ENCODE assay signal across 25 mouse cellular contexts in the genomic region with DNA sequence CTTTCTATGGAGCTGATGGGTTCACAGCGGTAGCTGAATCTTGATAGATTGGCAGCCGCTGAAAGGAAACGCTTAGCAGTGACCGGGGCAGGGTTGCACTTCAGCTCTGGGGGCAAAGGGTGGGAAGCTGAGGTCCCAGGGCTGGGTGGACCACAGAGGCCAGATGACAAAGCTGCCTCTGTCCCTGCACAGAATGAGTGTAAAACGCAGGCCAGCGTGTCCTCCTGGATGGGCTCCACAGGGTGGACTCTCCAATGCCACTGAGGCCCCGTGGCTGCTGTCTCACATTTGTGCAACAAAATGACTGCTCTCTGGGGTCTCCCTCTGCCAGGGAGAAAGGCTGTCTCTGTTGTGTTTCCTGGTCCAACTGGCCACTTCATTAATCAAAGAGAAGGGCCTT.
DNase-seq lines count a peak whose midpoint lies in the region; ATAC-seq and TF ChIP-seq lines count a peak whose summit lies in the region.
"Had no signal": no experiment of that assay in that cellular context is flagged by ENCODE, and none has a peak within 500 bp of the region (broad histone marks: within the 10 kb centered on the region; RNA-seq: fewer than 3 reads in every experiment).

No protein-coding gene starts in this region.

- H3K9me3 ChIP-seq in forebrain, embryonic 10.5 days, result no peaks in the 10 kb centered on the region
- H3K9me3 ChIP-seq in forebrain, embryonic 14.5 days (replicated peaks; ENCODE audit: control insufficient read depth, low read length), result no peaks in the 10 kb centered on the region
- no peaks in the 10 kb centered on the region for H3K9me3 ChIP-seq in lung, embryonic 14.5 days (ENCODE audit: low read depth, low read length)
- H3K9me3 ChIP-seq in neural tube, embryonic 14.5 days (ENCODE audit: control insufficient read depth, low read length), result no peaks in the 10 kb centered on the region
- no peaks in the 10 kb centered on the region for H3K9me3 ChIP-seq in midbrain, embryonic 14.5 days (ENCODE audit: control insufficient read depth, low read length)
- H3K9me3 ChIP-seq: embryonic facial prominence, embryonic 13.5 days; limb, embryonic 15.5 days had no signal

- no peaks in the 10 kb centered on the region for H3K27me3 ChIP-seq in forebrain, embryonic 10.5 days (ENCODE audit: poor library complexity, severe bottlenecking)
- H3K27me3 ChIP-seq in forebrain, embryonic 14.5 days (replicated peaks; ENCODE audit: control insufficient read depth, insufficient read depth, low read length), result no peaks in the 10 kb centered on the region
- no peaks in the 10 kb centered on the region for H3K27me3 ChIP-seq in lung, embryonic 14.5 days (ENCODE audit: insufficient read depth, low read length)
- no peaks in the 10 kb centered on the region for H3K27me3 ChIP-seq in neural tube, embryonic 14.5 days (ENCODE audit: control insufficient read depth, insufficient read depth, low read length)
- H3K27me3 ChIP-seq in midbrain, embryonic 14.5 days (ENCODE audit: control insufficient read depth, insufficient read depth, low read length), result no peaks in the 10 kb centered on the region
- H3K27me3 ChIP-seq: embryonic facial prominence, embryonic 13.5 days; limb, embryonic 15.5 days; megakaryocyte, embryonic 14.5 days had no signal

- 29% methylated on average over 7 of the region's 7 CpGs for WGBS in forebrain, embryonic 10.5 days
- 19% methylated on average over 7 of the region's 7 CpGs for WGBS in forebrain, embryonic 14.5 days
- 8% methylated on average over 7 of the region's 7 CpGs for WGBS in lung, embryonic 14.5 days
- WGBS in neural tube, embryonic 14.5 days, result 2% methylated on average over 7 of the region's 7 CpGs
- WGBS in midbrain, embryonic 14.5 days, result 45% methylated on average over 7 of the region's 7 CpGs

- no peak for ATAC-seq in forebrain, embryonic 14.5 days
- peak; percentile 47; the same call in 1 of the 2 replicates for ATAC-seq in lung, embryonic 14.5 days (ENCODE audit: insufficient read depth)
- ATAC-seq in neural tube, embryonic 14.5 days (ENCODE audit: low read depth), result peak; percentile 36; the same call in 1 of the 2 replicates
- ATAC-seq in midbrain, embryonic 14.5 days (ENCODE audit: low FRiP score, low TSS enrichment), result no peak
- ATAC-seq: activated CD4-positive, CD25-positive, alpha-beta regulatory T cell, adult 4 months; CD4-positive, CD25-positive, alpha-beta regulatory T cell, adult 4 months; forebrain, embryonic 16.5 days had no signal

- peak; percentile 19 for DNase-seq in forebrain, embryonic 10.5 days (ENCODE audit: extremely low spot score, low spot score)
- DNase-seq in forebrain, embryonic 14.5 days (ENCODE audit: low spot score), result no peak
- DNase-seq in lung, embryonic 14.5 days, result peak; percentile 23
- DNase-seq in lung, adult 18-20 months, result no peak
- DNase-seq in forelimb bud, embryonic 11.5 days (ENCODE audit: low read depth, low spot score), result peak; percentile 26
- no peak for DNase-seq in layer of hippocampus, adult 9-10 months (ENCODE audit: low spot score)
- no peak for DNase-seq in midbrain, embryonic 14.5 days
- DNase-seq: adrenal gland, postnatal 14 days; cerebellum, postnatal 10 days; heart, postnatal 10 days; kidney, adult 18-20 months; kidney, postnatal 36 days; lung, postnatal 14 days; right cerebral cortex, postnatal 14 days; spleen, adult 18-20 months; thymus, postnatal 36 days had no signal

- no peaks in the 10 kb centered on the region for H3K36me3 ChIP-seq in forebrain, embryonic 10.5 days (replicated peaks)
- no peaks in the 10 kb centered on the region for H3K36me3 ChIP-seq in forebrain, embryonic 14.5 days (ENCODE audit: control insufficient read depth, insufficient read depth, low read length)
- no peaks in the 10 kb centered on the region for H3K36me3 ChIP-seq in lung, embryonic 14.5 days (ENCODE audit: insufficient read depth)
- H3K36me3 ChIP-seq in neural tube, embryonic 14.5 days (ENCODE audit: control insufficient read depth, insufficient read depth, low read length), result no peaks in the 10 kb centered on the region
- H3K36me3 ChIP-seq in midbrain, embryonic 14.5 days (ENCODE audit: control insufficient read depth, insufficient read depth, low read length), result no peaks in the 10 kb centered on the region
- H3K36me3 ChIP-seq: embryonic facial prominence, embryonic 13.5 days; G1E; limb, embryonic 15.5 days had no signal

- H3K4me3 ChIP-seq in forebrain, embryonic 10.5 days, result no peak overlapping the region
- H3K4me3 ChIP-seq in forebrain, embryonic 14.5 days (ENCODE audit: low read depth, low read length), result no peak overlapping the region
- H3K4me3 ChIP-seq in lung, embryonic 14.5 days (ENCODE audit: low read depth, low read length), result no peak overlapping the region
- no peak overlapping the region for H3K4me3 ChIP-seq in neural tube, embryonic 14.5 days (ENCODE audit: low read depth, low read length)
- no peak overlapping the region for H3K4me3 ChIP-seq in midbrain, embryonic 14.5 days (replicated peaks; ENCODE audit: low read depth, low read length)
- H3K4me3 ChIP-seq: embryonic facial prominence, embryonic 13.5 days; limb, embryonic 15.5 days had no signal

- H3K27ac ChIP-seq in forebrain, embryonic 10.5 days, result peak overlapping the region; percentile 60
- no peak overlapping the region for H3K27ac ChIP-seq in forebrain, embryonic 14.5 days (ENCODE audit: low read depth, low read length)
- no peak overlapping the region for H3K27ac ChIP-seq in lung, embryonic 14.5 days (ENCODE audit: low read depth)
- H3K27ac ChIP-seq in neural tube, embryonic 14.5 days (ENCODE audit: low read depth, low read length), result no peak overlapping the region
- H3K27ac ChIP-seq in midbrain, embryonic 14.5 days (replicated peaks; ENCODE audit: low read depth, low read length), result no peak overlapping the region
- H3K27ac ChIP-seq: embryonic facial prominence, embryonic 13.5 days; limb, embryonic 15.5 days had no signal

- H3K9ac ChIP-seq in forebrain, embryonic 14.5 days (ENCODE audit: low read length), result no peak overlapping the region
- no peak overlapping the region for H3K9ac ChIP-seq in lung, embryonic 14.5 days
- no peak overlapping the region for H3K9ac ChIP-seq in neural tube, embryonic 14.5 days (replicated peaks; ENCODE audit: low read depth, low read length)
- H3K9ac ChIP-seq in midbrain, embryonic 14.5 days (replicated peaks; ENCODE audit: low read length), result no peak overlapping the region
- H3K9ac ChIP-seq: embryonic facial prominence, embryonic 13.5 days; limb, embryonic 15.5 days had no signal

- H3K4me1 ChIP-seq in forebrain, embryonic 10.5 days, result peaks cover 28% of the 10 kb centered on the region
- no peaks in the 10 kb centered on the region for H3K4me1 ChIP-seq in forebrain, embryonic 14.5 days (ENCODE audit: control insufficient read depth, insufficient read depth, low read length)
- peaks cover 9% of the 10 kb centered on the region for H3K4me1 ChIP-seq in lung, embryonic 14.5 days (ENCODE audit: insufficient read depth)
- peaks cover 17% of the 10 kb centered on the region for H3K4me1 ChIP-seq in neural tube, embryonic 14.5 days (ENCODE audit: control insufficient read depth, insufficient read depth, low read length)
- no peaks in the 10 kb centered on the region for H3K4me1 ChIP-seq in midbrain, embryonic 14.5 days (ENCODE audit: control insufficient read depth, insufficient read depth, low read length)
- H3K4me1 ChIP-seq: embryonic facial prominence, embryonic 13.5 days; megakaryocyte, embryonic 14.5 days had no signal

- H3K4me2 ChIP-seq in forebrain, embryonic 14.5 days (ENCODE audit: low read length), result no peak overlapping the region
- H3K4me2 ChIP-seq in lung, embryonic 14.5 days, result no peak overlapping the region
- no peak overlapping the region for H3K4me2 ChIP-seq in neural tube, embryonic 14.5 days (ENCODE audit: low read depth, low read length)
- H3K4me2 ChIP-seq in midbrain, embryonic 14.5 days (ENCODE audit: low read length), result no peak overlapping the region
- H3K4me2 ChIP-seq: embryonic facial prominence, embryonic 13.5 days; heart, embryonic 11.5 days; limb, embryonic 15.5 days had no signal

- no peak for TF ChIP-seq CTCF in lung, embryonic 14.5 days (IDR thresholded peaks at IDR 0.05; ENCODE audit: low read depth)

Comparison
In these comparisons a context has a peak if more than half of its experiments do, and no peak if none do; other contexts are left out.
1. DNase-seq: peak in forebrain, embryonic 10.5 days (single experiment), lung, embryonic 14.5 days (single experiment) and forelimb bud, embryonic 11.5 days (single experiment); none in forebrain, embryonic 14.5 days (single experiment), lung, adult 18-20 months (0 of 2), layer of hippocampus, adult 9-10 months (single experiment) and midbrain, embryonic 14.5 days (single experiment).
2. ATAC-seq: peak in lung, embryonic 14.5 days (single experiment) and neural tube, embryonic 14.5 days (single experiment); none in forebrain, embryonic 14.5 days (single experiment) and midbrain, embryonic 14.5 days (single experiment).